Mouse (Mus musculus) thymus, postnatal 36 days (tissue): ENCODE data around the gene Tcerg1l.

ENCODE experiments used
- DNase-seq, 2 experiments: peaks; one replicate each; pipeline ENCODE4 v3.0.0; 2022; ENCODE audit warnings: mixed read lengths in 2 of 2

Tcerg1l gene

GRCm38 (mm10) chr7:138397485-138398181, at the start of gene Tcerg1l:
TSS of gene Tcerg1l (minus strand) at chr7:138397730.
- DNase-seq = no peak

GRCm38 (mm10) chr7:138442096-138442495, 44.6 kb upstream of the Tcerg1l start:
- no peak for DNase-seq

GRCm38 (mm10) chr7:138432541-138432940, 35.0 kb upstream of the Tcerg1l start:
- no peak for DNase-seq

- DNase-seq = no peak
These were observed 33.9 kb upstream of the Tcerg1l start for GRCm38 (mm10) chr7:138431456-138431855.

GRCm38 (mm10) chr7:138429916-138430315, 32.4 kb upstream of the Tcerg1l start:
- no peak for DNase-seq

GRCm38 (mm10) chr7:138428826-138429225, 31.3 kb upstream of the Tcerg1l start:
- DNase-seq = no peak

- DNase-seq = no peak
These were observed 29.9 kb upstream of the Tcerg1l start for GRCm38 (mm10) chr7:138427441-138427840.

GRCm38 (mm10) chr7:138413496-138413895, 16.0 kb upstream of the Tcerg1l start:
- no peak for DNase-seq

- no peak for DNase-seq
These were observed 4.1 kb upstream of the Tcerg1l start for GRCm38 (mm10) chr7:138401641-138402040.

GRCm38 (mm10) chr7:138400506-138401272, 3.2 kb upstream of the Tcerg1l start:
- no peak for DNase-seq

GRCm38 (mm10) chr7:138398182-138398793, 758 bp upstream of the Tcerg1l start:
- no peak for DNase-seq

- no peak for DNase-seq
These were observed 556 bp downstream of the Tcerg1l start for GRCm38 (mm10) chr7:138396863-138397484.

GRCm38 (mm10) chr7:138396109-138396862, 1.2 kb downstream of the Tcerg1l start:
- DNase-seq = no peak

- no peak for DNase-seq
These were observed 7.6 kb downstream of the Tcerg1l start for GRCm38 (mm10) chr7:138389941-138390340.

GRCm38 (mm10) chr7:138389071-138389470, 8.5 kb downstream of the Tcerg1l start:
- no peak for DNase-seq

- no peak for DNase-seq
These were observed 18.3 kb downstream of the Tcerg1l start for GRCm38 (mm10) chr7:138379221-138379620.

- DNase-seq = no peak
These were observed 19.0 kb downstream of the Tcerg1l start for GRCm38 (mm10) chr7:138378546-138378945.

GRCm38 (mm10) chr7:138375573-138375972, 22.0 kb downstream of the Tcerg1l start:
- no peak for DNase-seq

- DNase-seq = no peak
These were observed 23.2 kb downstream of the Tcerg1l start for GRCm38 (mm10) chr7:138374376-138374775.

- DNase-seq = no peak
These were observed 24.0 kb downstream of the Tcerg1l start for GRCm38 (mm10) chr7:138373530-138373929.

- DNase-seq = no peak
These were observed 30.0 kb downstream of the Tcerg1l start for GRCm38 (mm10) chr7:138367570-138367969.

- no peak for DNase-seq
These were observed 32.0 kb downstream of the Tcerg1l start for GRCm38 (mm10) chr7:138365519-138365918.

GRCm38 (mm10) chr7:138357475-138357874, 40.1 kb downstream of the Tcerg1l start:
- no peak for DNase-seq
